Mouse (Mus musculus) mouse embryonic stem cell (cell line): ENCODE measurements around the gene Dcps.

Source experiments
- in situ Hi-C, 2 experiments: fragments of 300-500 bp; cut with MboI; formaldehyde crosslinking; loops; 1 replicate in 1 of 2; 3 replicates in 1 of 2; pipeline ENCODE4 v1.14.3; 2019 to 2020; ENCODE audit warnings: low sequenced_read_pairs in 2 of 2, low pct_unique_long_range_greater_than_20kb in 1 of 2, mixed read lengths in 1 of 2; ENCODE audit not compliant: unreplicated experiment in 1 of 2

The Dcps gene

GRCm38 (mm10) chr9:35186430-35186829, 10.6 kb upstream of the Dcps start:
- in situ Hi-C loops: no loop called here

- in situ Hi-C loops: no loop called here
These were observed 7.5 kb upstream of the Dcps start for GRCm38 (mm10) chr9:35183359-35183758.

GRCm38 (mm10) chr9:35182832-35183231, 7.0 kb upstream of the Dcps start:
- in situ Hi-C loops: no loop called here

GRCm38 (mm10) chr9:35176124-35176659, 331 bp upstream of the Dcps start:
- in situ Hi-C loops: no loop called here

GRCm38 (mm10) chr9:35173331-35173730, 2.5 kb downstream of the Dcps start:
- in situ Hi-C loops: loop anchor here (25.0 kb wide), 3 partner anchors 136 to 686 kb away; partner anchors contain the start of gene Kirrel3 (in 1 of the 2)

GRCm38 (mm10) chr9:35170071-35170470, 5.8 kb downstream of the Dcps start:
- in situ Hi-C loops: loop anchor here (25.0 kb wide), 3 partner anchors 133 to 683 kb away; partner anchors contain the start of gene Kirrel3 (in 1 of the 2)

- in situ Hi-C loops: loop anchor here (25.0 kb wide), 3 partner anchors 130 to 680 kb away; partner anchors contain the start of gene Kirrel3 (in 1 of the 2)
These were observed 8.8 kb downstream of the Dcps start for GRCm38 (mm10) chr9:35166798-35167635.

- in situ Hi-C loops: loop anchor here (25.0 kb wide), 3 partner anchors 129 to 679 kb away; partner anchors contain the start of gene Kirrel3 (in 1 of the 2)
These were observed 9.6 kb downstream of the Dcps start for GRCm38 (mm10) chr9:35166144-35166797.

- in situ Hi-C loops: loop anchor here (25.0 kb wide), 3 partner anchors 127 to 677 kb away; partner anchors contain the start of gene Kirrel3 (in 1 of the 2)
These were observed 11.6 kb downstream of the Dcps start for GRCm38 (mm10) chr9:35164142-35164874.

GRCm38 (mm10) chr9:35163011-35163690, 12.7 kb downstream of the Dcps start:
- in situ Hi-C loops: loop anchor here (25.0 kb wide), 3 partner anchors 126 to 676 kb away; partner anchors contain the start of gene Kirrel3 (in 1 of the 2)

GRCm38 (mm10) chr9:35161721-35162120, 14.1 kb downstream of the Dcps start:
- in situ Hi-C loops: loop anchor here (25.0 kb wide), 3 partner anchors 124 to 674 kb away; partner anchors contain the start of gene Kirrel3 (in 1 of the 2)

- in situ Hi-C loops: loop anchor here (25.0 kb wide), 3 partner anchors 123 to 673 kb away; partner anchors contain the start of gene Kirrel3 (in 1 of the 2)
These were observed 15.2 kb downstream of the Dcps start for GRCm38 (mm10) chr9:35160662-35161061.

GRCm38 (mm10) chr9:35158477-35158876, 17.4 kb downstream of the Dcps start:
- in situ Hi-C loops: loop anchor here (25.0 kb wide), 3 partner anchors 121 to 671 kb away; partner anchors contain the start of gene Kirrel3 (in 1 of the 2)

- in situ Hi-C loops: loop anchor here (25.0 kb wide), 3 partner anchors 120 to 670 kb away; partner anchors contain the start of gene Kirrel3 (in 1 of the 2)
These were observed 19.0 kb downstream of the Dcps start for GRCm38 (mm10) chr9:35156862-35157261.

- in situ Hi-C loops: loop anchor here (25.0 kb wide), 3 partner anchors 119 to 669 kb away; partner anchors contain the start of gene Kirrel3 (in 1 of the 2)
These were observed 19.7 kb downstream of the Dcps start for GRCm38 (mm10) chr9:35156002-35156710.

- in situ Hi-C loops: loop anchor here (25.0 kb wide), 3 partner anchors 116 to 666 kb away; partner anchors contain the start of gene Kirrel3 (in 1 of the 2)
These were observed 22.9 kb downstream of the Dcps start for GRCm38 (mm10) chr9:35152923-35153322.
